Mouse (Mus musculus): Measurements from ENCODE around the gene Ebf4.
"Not testable (repeated sequence)": the region's sequence is repeated elsewhere in the genome, so short reads cannot be mapped to it uniquely, and the experiment has no call there.

The Ebf4 gene

DNA sequence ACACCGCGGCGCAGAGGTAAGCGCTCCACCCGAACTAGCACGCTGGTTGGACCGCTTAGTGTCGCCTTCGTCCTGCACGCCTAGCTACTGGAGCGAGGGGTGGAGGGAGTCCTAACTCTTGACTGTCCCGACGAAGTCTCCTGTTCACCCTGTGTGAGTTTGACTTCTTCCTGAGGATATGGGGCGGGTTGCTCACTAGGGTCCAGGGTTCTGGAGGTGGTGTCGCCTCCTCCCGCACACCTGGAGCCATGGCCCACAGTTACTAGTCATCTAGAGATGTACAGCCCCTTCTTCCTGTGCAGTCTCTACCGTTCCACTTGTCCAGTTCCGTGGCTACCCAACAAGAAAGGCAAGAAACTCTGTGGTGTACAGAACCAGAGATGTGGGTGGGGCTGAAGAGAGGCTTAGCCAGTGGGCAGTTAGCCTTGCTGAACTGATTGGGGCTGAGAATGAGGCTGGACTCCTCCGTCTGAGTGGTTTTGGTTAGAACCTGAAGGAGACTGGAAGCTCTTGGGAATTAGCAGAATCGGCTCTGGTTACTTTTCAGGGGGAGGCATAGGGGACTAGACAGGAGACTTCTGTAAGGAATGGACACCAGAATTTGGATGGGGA, 1.3 kb downstream of the Ebf4 start:
- no peak for DNase-seq

DNA sequence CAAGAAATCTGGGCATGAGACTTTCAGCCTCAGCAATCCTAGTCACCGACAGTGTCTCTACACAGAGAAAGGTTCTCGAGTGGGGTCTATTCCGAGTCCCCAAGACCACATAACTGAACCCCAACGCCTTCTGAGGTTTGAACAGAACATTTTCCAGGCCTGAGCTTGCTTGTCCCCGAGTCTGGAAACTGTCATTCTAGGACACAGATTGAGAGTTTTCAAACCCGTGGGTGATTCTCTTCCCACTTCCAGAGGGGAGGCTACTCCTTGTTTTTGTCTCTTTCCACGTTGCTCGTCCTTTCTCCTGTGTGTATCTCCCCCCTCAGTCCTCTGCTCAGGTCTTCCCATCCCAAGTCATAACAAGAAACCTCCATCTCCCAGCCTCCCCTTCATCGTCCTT, 2.6 kb downstream of the Ebf4 start:
- no peak for DNase-seq

DNA sequence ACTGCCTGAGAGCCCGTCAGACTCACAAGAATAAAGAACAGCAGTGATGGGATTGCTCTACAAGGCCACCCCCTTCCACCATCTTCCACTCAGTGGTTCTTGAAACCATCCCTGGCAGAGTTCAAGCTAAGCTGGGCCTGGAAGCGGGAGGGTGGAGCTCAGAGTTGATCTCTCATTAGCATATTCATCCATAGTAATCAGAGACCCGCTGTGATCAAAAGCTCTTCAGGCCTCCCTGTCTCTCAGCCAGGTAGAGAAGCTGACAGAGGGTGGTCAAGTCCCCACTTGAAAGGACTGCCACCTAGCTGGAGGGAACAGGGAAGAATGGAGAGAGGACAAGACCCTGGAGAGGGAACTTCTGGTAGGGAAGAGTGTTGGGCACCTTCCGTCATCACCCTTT, 8.0 kb downstream of the Ebf4 start:
- DNase-seq: no peak

DNA sequence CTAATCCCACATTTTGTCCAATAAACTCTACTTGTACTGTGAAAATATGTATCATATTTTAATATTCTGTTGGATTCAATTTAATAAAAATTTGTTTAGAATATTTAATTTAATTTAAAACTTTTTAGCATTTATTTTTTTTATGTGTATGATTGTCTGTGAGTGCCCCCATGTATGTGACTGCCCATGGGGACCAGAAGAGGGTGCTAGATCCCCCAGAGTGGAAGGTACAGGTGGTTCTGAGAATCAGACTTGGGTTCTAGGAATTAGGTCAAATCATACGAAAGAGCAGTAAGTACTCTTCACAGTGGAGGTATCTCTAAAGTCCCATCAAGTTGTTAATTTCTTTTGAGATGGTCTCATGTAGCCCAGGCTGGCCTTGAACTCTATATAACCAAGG, 32.1 kb downstream of the Ebf4 start:
- DNase-seq: no peak

DNA sequence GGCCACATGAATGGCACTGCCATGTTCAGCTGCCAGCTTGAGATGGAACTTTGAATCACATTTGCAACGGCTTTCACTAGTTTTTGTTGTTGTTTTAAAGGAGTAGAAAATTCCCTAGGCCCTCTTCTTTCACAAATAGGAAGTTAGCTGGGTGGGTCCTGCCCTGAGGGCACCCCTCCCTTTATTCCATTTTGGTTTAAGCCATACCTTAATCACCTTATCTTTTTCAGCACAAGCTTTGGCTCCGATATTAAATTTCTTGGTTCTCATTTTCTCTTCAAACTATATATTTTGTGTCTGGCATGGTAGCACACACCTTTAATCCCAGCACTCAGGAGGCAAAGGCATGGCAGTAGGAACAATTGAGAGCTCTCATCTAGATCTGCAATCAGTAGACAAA, 34.5 kb downstream of the Ebf4 start:
- DNase-seq: no peak

DNA sequence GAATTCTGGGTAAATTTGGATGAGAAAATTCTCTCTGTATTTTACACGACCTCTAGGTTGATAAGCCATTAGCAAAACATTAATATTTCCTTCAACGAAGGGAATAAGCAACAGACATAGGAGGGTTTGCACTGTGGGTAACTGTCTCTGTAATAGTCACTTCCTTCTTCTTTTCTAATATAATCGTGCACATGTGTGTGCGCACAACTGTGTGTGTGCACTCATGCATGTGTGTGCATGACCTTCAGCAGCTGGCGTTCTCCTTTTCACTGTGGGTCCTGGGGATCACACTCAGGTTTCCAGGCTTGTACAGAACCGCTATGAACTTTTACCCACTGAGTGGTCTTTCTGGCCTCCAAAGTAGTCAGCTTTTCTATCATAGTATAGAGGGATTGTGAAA, 40.1 kb downstream of the Ebf4 start:
- DNase-seq: no peak

DNA sequence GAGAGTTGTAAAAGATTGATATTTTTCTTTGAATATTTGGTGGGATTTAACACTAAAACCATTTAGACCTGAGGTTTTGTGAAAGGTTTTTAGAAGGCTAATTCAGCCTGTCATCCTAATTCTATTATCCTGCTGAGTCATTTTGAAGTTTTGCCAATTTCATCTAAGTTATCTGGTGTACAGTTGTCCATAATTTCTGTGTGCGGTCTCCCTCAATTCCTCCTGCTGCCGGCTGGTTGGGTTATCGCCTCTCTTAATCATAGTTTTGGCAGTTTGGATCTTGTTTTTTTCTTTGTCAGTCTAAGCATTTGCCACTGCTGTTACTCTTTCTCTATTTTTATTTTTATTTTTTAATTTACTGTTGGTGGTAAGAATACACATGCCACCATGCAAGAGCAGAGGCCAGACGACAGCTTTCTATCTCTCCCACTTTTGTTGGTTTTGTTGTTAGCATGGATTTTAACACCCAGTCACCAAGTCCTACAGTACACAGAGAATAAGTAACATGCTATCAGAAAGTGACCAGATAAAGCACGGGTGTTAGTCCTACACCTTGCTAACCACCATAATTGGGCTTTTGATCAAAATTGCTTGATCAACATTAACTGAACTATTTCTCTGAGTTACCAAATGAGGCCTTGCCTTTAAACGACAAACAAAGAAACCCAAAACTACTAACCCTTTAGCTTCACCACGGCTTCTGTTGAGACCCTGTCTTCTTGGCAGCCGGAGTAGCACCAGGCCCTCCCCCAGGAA, 45.7 kb downstream of the Ebf4 start:
- DNase-seq: no peak

DNA sequence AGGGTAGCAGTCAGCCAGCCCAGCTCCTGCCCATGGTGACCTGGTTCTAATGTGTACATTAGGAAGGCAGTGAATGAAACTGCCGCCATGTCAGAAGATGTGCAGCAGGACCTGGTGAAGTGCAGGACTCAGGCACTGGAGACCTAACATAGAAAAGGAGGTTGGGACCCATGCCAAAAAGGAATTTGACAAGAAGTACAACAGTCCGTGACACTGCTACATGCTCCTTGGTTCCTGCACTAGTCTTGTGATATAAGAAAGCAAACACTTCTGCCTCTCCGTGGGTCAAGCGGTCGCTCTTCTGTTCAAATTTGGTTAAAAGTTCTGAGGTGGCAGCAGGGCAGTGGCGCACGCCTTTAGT, 46.2 kb downstream of the Ebf4 start:
- no peak for DNase-seq

DNA sequence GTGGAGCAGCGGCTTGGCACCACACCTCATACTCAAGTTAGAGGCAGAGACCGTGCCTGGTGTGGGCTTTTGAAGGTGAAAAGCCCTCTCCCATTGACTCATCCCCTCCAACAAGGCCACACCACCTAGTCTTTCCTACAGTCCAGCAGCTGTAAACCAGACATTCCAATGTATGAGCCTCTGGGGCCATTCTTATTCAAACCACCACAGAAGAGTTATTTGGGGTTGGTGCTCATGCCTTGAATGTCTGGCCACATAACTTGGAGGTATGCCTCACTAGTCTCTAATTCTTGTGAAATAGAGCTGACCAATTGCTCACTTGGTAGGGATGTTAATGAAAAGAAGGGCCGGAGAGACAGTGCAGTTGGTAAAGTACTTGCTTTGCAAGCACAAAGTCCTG, 55.4 kb downstream of the Ebf4 start:
- DNase-seq: no peak

DNA sequence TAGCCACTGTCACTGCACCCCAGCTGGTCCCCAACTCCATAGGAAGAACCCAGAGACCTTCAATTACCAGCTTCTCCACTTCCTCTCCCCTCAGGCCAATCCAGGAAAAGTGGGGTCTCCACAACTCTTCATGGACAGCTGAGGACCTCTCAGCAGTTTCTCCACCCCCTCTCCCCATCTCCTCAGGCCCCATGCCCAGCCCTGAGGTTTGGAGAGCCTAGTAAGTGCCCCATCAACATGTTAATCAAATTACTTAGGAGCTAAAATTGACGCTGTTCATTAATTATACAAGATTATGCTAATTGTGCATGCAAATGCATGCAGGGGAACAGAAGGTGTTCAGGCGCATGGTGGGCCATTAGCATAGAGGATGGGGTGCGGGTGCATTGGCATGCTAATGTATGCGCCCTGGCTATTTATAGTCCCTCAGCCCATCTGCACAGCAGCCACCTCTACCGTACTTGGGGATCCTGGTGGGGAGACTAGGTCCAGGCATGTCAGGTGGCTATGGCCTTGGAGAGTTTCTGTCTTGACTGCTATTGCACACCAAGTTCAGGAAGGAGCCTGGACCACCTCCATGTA, 56.9 kb downstream of the Ebf4 start:
- no peak for DNase-seq

DNA sequence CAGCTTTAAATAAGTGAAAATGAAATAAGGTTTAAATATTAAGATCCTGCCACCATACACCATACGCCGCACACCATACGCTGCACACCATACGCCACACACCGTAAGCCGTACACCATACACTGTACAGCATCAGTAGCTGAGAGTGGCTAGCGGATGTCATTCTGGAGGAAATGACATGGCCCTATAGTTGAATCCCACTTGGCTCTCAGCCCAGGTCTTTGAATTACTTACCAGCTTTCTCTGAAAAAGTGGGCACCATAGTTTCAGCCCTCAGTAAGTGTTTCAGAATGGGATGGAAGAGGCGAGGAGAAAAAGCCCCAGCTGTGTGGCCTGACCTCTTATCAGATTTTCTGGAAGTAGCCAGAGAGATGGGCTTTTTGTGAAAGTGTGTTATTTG, 58.4 kb downstream of the Ebf4 start:
- DNase-seq: no peak

DNA sequence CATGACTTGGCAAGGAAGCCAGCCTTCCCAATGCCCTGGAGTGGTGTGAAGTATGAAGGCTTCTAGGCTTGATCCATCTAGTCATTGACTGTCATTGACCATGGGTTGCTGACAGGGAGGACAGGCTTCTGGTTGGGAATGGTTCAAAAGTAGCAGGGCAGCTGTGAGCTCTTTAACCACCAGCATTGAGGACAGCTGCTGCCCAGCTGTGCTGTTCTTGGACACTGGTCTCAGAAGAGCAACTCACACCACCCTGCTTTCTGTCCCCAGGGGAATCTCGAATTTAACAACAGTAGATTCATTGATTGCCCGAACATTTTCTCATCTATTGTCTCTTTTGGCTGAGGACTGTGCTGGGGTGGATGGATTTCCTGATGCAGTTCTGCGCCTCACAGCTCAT, 58.9 kb downstream of the Ebf4 start:
- DNase-seq: no peak

DNA sequence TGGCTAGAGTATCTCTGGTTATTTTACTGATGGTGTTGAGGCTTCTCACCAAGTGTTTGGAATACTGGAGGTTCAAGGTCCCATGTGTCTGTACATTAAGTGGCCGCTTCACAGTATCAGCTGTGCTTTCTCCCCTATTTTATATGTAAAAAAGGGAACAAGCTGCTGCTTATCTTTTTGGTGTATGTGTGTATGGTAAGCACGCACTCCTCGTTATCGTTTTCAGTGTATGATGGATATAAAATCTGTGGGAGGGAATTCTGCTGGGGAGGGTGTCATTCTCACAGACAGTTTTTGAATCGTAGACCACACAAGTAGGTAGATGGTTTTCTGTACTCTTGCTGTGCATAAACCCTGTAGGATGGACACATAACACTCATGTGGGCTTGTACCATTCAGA, 62.6 kb downstream of the Ebf4 start:
- DNase-seq: no peak

DNA sequence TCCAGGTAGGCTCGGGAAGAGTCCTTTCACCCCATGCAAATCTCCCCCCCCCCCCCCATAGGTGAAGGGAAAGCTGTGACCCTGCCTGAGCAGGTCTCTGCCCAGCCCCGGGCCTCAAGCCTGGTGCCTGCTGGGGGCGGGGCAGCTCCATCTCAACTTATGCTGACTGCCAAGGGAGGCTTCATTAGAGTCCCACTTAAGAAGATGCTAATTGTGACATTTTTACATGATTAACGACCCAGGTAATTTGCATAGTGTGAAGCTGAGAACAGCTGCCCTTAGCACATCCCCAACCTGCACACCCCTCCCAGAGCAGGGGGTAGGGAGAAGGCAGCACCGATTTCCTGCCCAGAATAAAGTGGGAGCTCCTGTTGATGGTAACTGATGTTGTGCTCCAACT, 63.9 kb downstream of the Ebf4 start:
- DNase-seq: no peak

DNA sequence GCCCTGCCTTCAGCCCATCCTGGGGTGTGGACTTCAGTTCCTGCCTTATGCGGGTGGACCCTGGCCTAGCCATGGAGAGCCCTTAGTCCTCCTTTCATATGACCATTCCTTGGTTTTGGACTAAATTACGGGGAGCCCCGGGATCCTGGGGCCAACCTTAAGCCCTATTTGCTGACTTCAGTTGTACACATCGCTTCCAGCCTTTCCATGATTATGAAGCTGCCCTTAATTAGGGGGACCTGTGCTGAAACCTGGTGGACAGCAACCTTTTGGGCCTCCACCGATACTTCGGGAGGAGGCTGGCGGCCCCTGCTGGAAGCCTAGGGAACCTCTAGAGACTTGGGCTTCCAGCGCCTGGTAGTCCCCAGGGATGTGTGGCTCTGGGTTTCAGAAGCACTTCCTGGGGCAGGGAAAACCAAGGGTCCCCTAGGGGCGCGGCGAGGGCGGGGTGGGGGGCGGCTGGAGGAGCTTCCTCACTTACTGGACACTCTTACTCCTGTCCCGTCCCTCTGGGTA, 67.6 kb downstream of the Ebf4 start:
- peak; percentile 18 for DNase-seq

DNA sequence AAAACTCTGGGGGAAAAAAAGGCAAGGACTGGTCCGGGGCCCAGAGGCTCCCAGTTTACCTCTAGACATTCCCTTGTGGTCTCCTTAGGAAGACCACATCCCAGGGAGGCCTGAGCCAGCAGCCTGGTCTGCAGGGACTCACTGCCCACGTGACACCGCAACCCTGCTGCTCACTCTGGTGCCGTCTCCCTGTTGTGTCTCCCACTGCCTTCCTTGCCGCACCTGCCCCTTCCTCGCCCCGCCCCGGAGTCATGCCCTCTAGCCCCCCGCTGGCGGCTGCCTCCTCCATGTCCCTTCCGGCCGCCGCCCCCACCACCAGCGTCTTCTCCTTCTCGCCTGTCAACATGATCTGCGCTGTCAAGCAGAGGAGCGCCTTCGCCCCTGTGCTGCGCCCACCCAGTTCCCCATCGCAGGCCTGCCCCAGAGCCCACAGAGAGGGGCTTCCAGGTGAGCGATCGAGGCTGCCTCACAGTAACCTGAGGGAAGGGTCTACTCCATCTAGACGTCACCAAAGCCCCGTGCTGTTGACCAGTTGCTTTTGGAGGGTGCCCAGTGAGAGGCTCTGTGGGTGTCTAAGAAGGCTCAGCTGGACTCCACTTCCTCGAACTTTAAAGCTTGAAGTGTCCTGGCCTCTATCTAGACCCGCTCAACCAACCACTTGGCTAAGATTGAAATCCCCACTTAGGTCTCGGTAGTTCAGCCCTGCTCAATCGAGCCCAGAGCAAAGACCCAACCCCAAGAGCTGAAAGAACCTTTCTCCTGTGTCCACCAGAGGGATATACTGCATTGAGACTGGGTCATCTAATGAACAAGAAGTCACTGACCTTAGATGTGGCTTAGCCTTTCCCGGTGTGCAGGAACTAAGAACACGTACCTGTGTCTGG, 70.5 kb downstream of the Ebf4 start:
- DNase-seq: peak; percentile 22

DNA sequence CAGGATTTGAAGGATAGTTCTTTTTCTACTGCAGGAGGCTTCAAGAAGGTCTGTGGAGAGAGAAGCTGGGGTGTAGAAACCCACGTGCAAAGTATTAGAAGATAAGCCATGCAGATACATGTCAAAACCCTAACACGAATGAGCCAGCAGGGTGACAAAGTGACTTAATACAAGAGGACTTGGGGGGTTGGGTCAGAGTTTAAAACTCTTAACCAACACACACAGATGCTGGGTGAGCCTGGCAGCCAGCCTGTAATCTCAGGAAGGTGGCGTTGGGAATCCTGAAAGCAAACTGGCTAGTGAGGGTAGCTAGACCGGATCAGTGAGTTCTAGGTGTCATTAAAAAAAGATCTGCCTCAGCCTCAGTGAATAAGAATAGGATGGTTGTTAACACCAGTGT, 72.4 kb downstream of the Ebf4 start:
- DNase-seq: no peak

DNA sequence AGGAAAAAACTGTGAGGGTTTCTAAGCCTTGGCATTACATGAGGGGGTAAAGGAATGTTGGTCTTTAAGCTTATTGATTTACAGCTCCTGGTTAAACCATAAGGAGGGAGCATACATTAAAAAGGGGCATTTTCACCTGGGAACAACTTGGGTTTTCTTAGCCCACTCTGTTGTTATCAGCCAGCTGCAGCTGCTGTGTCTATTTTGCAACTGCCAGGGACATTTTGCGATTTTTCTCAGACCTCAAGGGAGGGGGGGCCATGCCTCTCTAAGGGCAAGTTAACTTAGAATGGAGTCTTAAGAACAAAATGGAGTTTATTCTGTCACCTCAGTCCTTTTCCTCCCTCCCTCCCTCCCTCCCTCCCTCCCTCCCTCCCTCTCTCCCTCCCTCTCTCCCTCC, 78.1 kb downstream of the Ebf4 start:
- DNase-seq: not testable (repeated sequence)

DNA sequence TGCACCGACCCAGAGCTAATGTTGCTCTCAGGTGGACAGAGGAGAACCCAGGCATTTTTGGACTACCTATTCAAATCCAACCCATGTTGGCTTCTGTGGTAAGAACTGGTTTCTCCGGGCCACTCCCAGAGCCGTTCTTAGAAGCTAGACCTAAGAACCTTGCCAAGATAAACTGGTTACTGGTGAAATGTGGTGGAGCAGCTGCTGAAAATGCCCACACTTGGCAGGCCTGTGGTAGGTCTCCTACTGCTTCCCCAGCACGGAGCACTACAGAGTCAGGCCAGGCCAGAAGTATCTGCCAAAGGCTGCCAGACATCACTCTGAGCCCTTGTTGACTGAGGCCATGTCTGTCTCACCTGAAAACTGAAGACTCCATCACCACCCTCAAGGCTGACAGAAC, 80.0 kb downstream of the Ebf4 start:
- no peak for DNase-seq

DNA sequence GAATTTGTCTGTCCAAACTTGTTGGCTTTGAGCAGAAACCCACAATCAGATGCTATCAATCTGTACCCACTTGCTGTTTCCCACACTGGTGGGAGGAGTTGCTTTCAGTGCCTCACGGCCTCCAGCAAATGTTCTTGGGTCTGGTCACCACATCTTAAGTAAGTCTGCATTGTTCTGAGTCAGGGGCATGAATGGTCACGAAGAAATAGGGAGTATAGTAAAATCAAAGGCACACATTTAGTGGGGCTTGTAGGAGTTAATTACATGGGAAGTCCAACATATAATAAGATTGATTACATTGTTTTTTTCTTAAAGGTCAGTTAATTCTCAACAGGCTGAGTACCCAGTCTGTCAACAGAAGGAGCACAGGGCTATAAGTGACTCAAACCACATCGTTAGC, 88.2 kb downstream of the Ebf4 start:
- no peak for DNase-seq

DNA sequence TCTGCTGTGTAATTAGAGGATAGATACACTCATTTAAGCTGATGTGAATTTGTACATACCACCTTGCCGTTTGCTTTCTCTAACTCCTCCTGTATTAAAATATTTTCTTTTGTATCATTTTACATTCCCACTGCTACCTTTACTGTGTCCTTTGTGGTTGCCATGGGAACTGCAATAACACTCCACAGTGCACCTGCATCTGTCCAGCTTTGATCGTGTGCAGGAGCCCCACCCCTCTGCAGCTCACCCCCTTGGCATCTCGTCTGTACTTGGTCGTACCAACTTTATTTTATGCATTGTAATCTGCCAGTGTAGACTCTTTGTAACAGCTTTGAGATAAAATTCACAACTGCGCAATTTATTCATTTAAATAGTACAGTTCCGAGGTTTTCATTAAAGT, 88.9 kb downstream of the Ebf4 start:
- peak; percentile 32 for DNase-seq

DNA sequence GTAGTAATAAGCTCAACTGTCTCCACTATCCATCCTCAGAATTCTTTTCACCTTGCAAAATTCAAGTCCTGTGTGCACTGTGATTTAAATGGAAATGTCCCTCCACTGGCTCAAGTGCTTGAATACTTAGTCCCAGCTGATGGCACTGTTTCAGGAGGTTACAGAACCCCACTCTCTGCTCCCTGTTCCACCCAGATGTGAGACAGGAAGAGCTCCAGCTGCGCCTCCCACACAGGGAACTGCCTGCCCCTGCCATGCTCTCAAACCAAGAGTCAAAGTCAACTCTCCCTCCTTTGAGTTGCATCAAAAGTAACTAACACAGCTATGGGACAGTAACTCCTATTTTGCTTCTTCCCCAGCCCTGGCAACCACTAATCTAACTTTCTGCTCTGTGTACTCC, 91.2 kb downstream of the Ebf4 start:
- DNase-seq: no peak

DNA sequence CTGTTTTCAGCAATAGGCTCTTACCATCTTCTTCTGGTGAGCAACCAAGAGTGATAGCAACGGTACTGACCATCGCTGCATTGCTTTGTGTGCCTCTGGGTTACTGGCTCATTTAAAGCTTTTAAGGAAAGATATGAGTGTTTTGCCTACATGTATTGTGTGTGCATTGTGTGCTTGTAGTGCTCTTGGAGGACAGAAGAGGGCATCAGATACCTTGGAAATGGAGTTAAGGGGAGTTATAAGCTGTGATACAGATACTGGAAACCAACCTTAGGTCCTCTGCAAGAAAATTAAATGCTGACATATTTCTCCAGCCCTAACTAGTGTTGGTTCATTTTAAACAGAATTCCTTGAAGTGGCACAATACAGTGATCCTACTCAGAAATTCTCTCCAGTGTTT, 93.8 kb downstream of the Ebf4 start:
- peak; percentile 21 for DNase-seq
